Mouse (Mus musculus) midbrain, embryonic 12.5 days (tissue): ENCODE measurements around the gene Dusp15. TPM values are rescaled to one million over a fixed set of nuclear protein-coding genes. Genes with fewer than 3 reads are reported as not detected.

Experiments used
- ATAC-seq: fragments of 200-750 bp; cut with Nextera tagmentation; 2 replicates; pipeline ENCODE4 v1.8.0; 2017; ENCODE audit warnings: low read depth, moderate TSS enrichment, moderate library complexity; ENCODE audit not compliant: low FRiP score
- H3K27ac ChIP-seq: fragments of 300-500 bp; sonication (generic); replicated peaks from 2 replicates; pipeline ENCODE4 v1.5.1; 2016; ENCODE audit warnings: mild to moderate bottlenecking
- H3K27me3 ChIP-seq: fragments of 300-500 bp; sonication (generic); 2 replicates; pipeline ENCODE4 v1.6.1; 2016; ENCODE audit warnings: mild to moderate bottlenecking
- H3K36me3 ChIP-seq: fragments of 300-500 bp; sonication (generic); 2 replicates; pipeline ENCODE4 v1.6.1; 2016
- H3K4me1 ChIP-seq: fragments of 300-500 bp; sonication (generic); 2 replicates; pipeline ENCODE4 v1.6.1; 2016
- H3K4me2 ChIP-seq: fragments of 300-500 bp; sonication (generic); replicated peaks from 2 replicates; pipeline ENCODE4 v1.6.1; 2016; ENCODE audit warnings: mild to moderate bottlenecking, moderate library complexity
- H3K4me3 ChIP-seq: fragments of 300-500 bp; sonication (generic); 2 replicates; pipeline ENCODE4 v1.5.1; 2016; ENCODE audit warnings: mild to moderate bottlenecking
- H3K9ac ChIP-seq: fragments of 300-500 bp; sonication (generic); replicated peaks from 2 replicates; pipeline ENCODE4 v1.6.1; 2016; ENCODE audit warnings: mild to moderate bottlenecking, moderate library complexity
- H3K9me3 ChIP-seq: fragments of 300-500 bp; sonication (generic); 2 replicates; pipeline ENCODE4 v1.6.1; 2016; ENCODE audit warnings: mild to moderate bottlenecking
- WGBS: fragments of 180-500 bp; shearing (Covaris S2); methylation state at CpG from one replicate; pipeline ENCODE4 v1.1.7; 2016; 5-methylcytosine and 5-hydroxymethylcytosine counted together
- polyA plus RNA-seq: library from polyadenylated mRNA; unstranded; fragments of >200 nt; fragmentation: Nextera tagmentation; extraction: Ambion mirVana; gene quantifications from 2 replicates; pipeline ENCODE4 v1.2.1, GENCODE M21; 2016

Dusp15 gene
- polyA plus RNA-seq, 1 experiment from 2014 or later: 1.4 TPM

- Histone ChIP-seq H3K4me1 (no peaks in the 10 kb centered on the region; the same call in 1 of the 2 replicates), H3K9ac (no peak overlapping the region), H3K4me3 (no peak overlapping the region), H3K27ac (no peak overlapping the region), H3K4me2 (no peak overlapping the region), H3K36me3 (no peaks in the 10 kb centered on the region), H3K27me3 (peaks cover 17% of the 10 kb centered on the region), H3K9me3 (no peaks in the 10 kb centered on the region)
- ATAC-seq: no peak
- 75% methylated on average over 3 of the region's 3 CpGs for WGBS
These were observed 22.5 kb downstream of the Dusp15 start for GRCm38 (mm10) chr2:152928988-152929370.

GRCm38 (mm10) chr2:152928219-152928987 is 23.1 kb downstream of the Dusp15 start:
- no peak overlapping the region for H3K9ac ChIP-seq
- no peaks in the 10 kb centered on the region for H3K36me3 ChIP-seq
- ATAC-seq: no peak
- H3K27ac ChIP-seq: no peak overlapping the region
- H3K27me3 ChIP-seq: peaks cover 17% of the 10 kb centered on the region
- no peaks in the 10 kb centered on the region; the same call in 1 of the 2 replicates for H3K4me1 ChIP-seq
- H3K4me3 ChIP-seq: no peak overlapping the region
- H3K4me2 ChIP-seq: no peak overlapping the region
- 52% methylated on average over 14 of the region's 14 CpGs for WGBS
- no peaks in the 10 kb centered on the region for H3K9me3 ChIP-seq

GRCm38 (mm10) chr2:152927371-152927770 is 24.1 kb downstream of the Dusp15 start:
- Histone ChIP-seq H3K36me3 (no peaks in the 10 kb centered on the region), H3K4me3 (no peak overlapping the region), H3K4me2 (no peak overlapping the region), H3K27ac (no peak overlapping the region), H3K9ac (no peak overlapping the region), H3K27me3 (peaks cover 17% of the 10 kb centered on the region), H3K9me3 (no peaks in the 10 kb centered on the region), H3K4me1 (peaks cover under 1% of the 10 kb centered on the region; the same call in 1 of the 2 replicates)
- no peak for ATAC-seq
- WGBS: 69% methylated on average over 5 of the region's 5 CpGs

GRCm38 (mm10) chr2:152926896-152927295 is 24.6 kb downstream of the Dusp15 start:
- ATAC-seq: no peak
- no peaks in the 10 kb centered on the region for H3K9me3 ChIP-seq
- H3K4me1 ChIP-seq: peaks cover 3% of the 10 kb centered on the region; the same call in 1 of the 2 replicates
- no peak overlapping the region for H3K4me2 ChIP-seq
- 79% methylated on average over 9 of the region's 9 CpGs for WGBS
- no peak overlapping the region for H3K4me3 ChIP-seq
- no peaks in the 10 kb centered on the region for H3K36me3 ChIP-seq
- peaks cover 14% of the 10 kb centered on the region for H3K27me3 ChIP-seq
- H3K9ac ChIP-seq: no peak overlapping the region
- H3K27ac ChIP-seq: no peak overlapping the region

GRCm38 (mm10) chr2:152925189-152925872 is 26.2 kb downstream of the Dusp15 start:
- H3K27ac ChIP-seq: no peak overlapping the region
- H3K4me1 ChIP-seq: peaks cover 3% of the 10 kb centered on the region; the same call in 1 of the 2 replicates
- H3K4me3 ChIP-seq: no peak overlapping the region
- H3K27me3 ChIP-seq: peaks cover 9% of the 10 kb centered on the region; the same call in 1 of the 2 replicates
- H3K4me2 ChIP-seq: no peak overlapping the region
- H3K9me3 ChIP-seq: no peaks in the 10 kb centered on the region
- no peak overlapping the region for H3K9ac ChIP-seq
- H3K36me3 ChIP-seq: no peaks in the 10 kb centered on the region
- no peak for ATAC-seq
- 62% methylated on average over 11 of the region's 11 CpGs for WGBS

GRCm38 (mm10) chr2:152924543-152924942 is 27.0 kb downstream of the Dusp15 start:
- no peak overlapping the region for H3K4me3 ChIP-seq
- H3K36me3 ChIP-seq: no peaks in the 10 kb centered on the region
- H3K4me2 ChIP-seq: no peak overlapping the region
- H3K27ac ChIP-seq: no peak overlapping the region
- WGBS: 90% methylated on average over 5 of the region's 5 CpGs
- peaks cover 3% of the 10 kb centered on the region; the same call in 1 of the 2 replicates for H3K27me3 ChIP-seq
- no peak overlapping the region for H3K9ac ChIP-seq
- H3K9me3 ChIP-seq: no peaks in the 10 kb centered on the region
- H3K4me1 ChIP-seq: peaks cover 3% of the 10 kb centered on the region; the same call in 1 of the 2 replicates
- ATAC-seq: no peak

- Histone ChIP-seq H3K9me3 (no peaks in the 10 kb centered on the region), H3K4me2 (no peak overlapping the region), H3K4me3 (no peak overlapping the region), H3K9ac (no peak overlapping the region), H3K36me3 (no peaks in the 10 kb centered on the region), H3K4me1 (peaks cover 3% of the 10 kb centered on the region; the same call in 1 of the 2 replicates), H3K27me3 (peaks cover 3% of the 10 kb centered on the region; the same call in 1 of the 2 replicates), H3K27ac (no peak overlapping the region)
- 50% methylated on average over 8 of the region's 8 CpGs for WGBS
- ATAC-seq: no peak
These were observed 27.4 kb downstream of the Dusp15 start for GRCm38 (mm10) chr2:152924128-152924527.

GRCm38 (mm10) chr2:152923621-152924020 is 27.9 kb downstream of the Dusp15 start:
- no peak overlapping the region for H3K27ac ChIP-seq

GRCm38 (mm10) chr2:152922376-152922775 is 29.1 kb downstream of the Dusp15 start:
- no peaks in the 10 kb centered on the region for H3K36me3 ChIP-seq
- peaks cover 7% of the 10 kb centered on the region; the same call in 1 of the 2 replicates for H3K27me3 ChIP-seq
- H3K9ac ChIP-seq: no peak overlapping the region
- H3K4me3 ChIP-seq: no peak overlapping the region
- H3K9me3 ChIP-seq: no peaks in the 10 kb centered on the region
- no peak overlapping the region for H3K4me2 ChIP-seq
- H3K4me1 ChIP-seq: peaks cover 7% of the 10 kb centered on the region; the same call in 1 of the 2 replicates
- H3K27ac ChIP-seq: no peak overlapping the region
- WGBS: 47% methylated on average over 7 of the region's 7 CpGs
- no peak for ATAC-seq

More at GRCm38 (mm10) chr2:152923621-152924020, 27.9 kb downstream of the Dusp15 start:
- H3K36me3 ChIP-seq: no peaks in the 10 kb centered on the region
- no peaks in the 10 kb centered on the region for H3K9me3 ChIP-seq
- H3K4me3 ChIP-seq: no peak overlapping the region
- H3K27me3 ChIP-seq: peaks cover 2% of the 10 kb centered on the region; the same call in 1 of the 2 replicates
- no peak for ATAC-seq
- WGBS: 81% methylated on average over 3 of the region's 3 CpGs
- H3K4me1 ChIP-seq: peaks cover 3% of the 10 kb centered on the region; the same call in 1 of the 2 replicates
- H3K9ac ChIP-seq: no peak overlapping the region
- no peak overlapping the region for H3K4me2 ChIP-seq

- Histone ChIP-seq H3K36me3 (no peaks in the 10 kb centered on the region), H3K4me1 (peaks cover 13% of the 10 kb centered on the region; the same call in 1 of the 2 replicates), H3K4me3 (no peak overlapping the region), H3K27me3 (peaks cover 32% of the 10 kb centered on the region), H3K9ac (no peak overlapping the region), H3K4me2 (no peak overlapping the region), H3K9me3 (no peaks in the 10 kb centered on the region), H3K27ac (no peak overlapping the region)
- 57% methylated on average over 9 of the region's 9 CpGs for WGBS
- ATAC-seq: no peak
These were observed 33.8 kb downstream of the Dusp15 start for GRCm38 (mm10) chr2:152917671-152918070.

- no peaks in the 10 kb centered on the region for H3K9me3 ChIP-seq
- 60% methylated on average over 5 of the region's 5 CpGs for WGBS
- peaks cover 10% of the 10 kb centered on the region; the same call in 1 of the 2 replicates for H3K4me1 ChIP-seq
- peaks cover 48% of the 10 kb centered on the region for H3K27me3 ChIP-seq
- H3K27ac ChIP-seq: no peak overlapping the region
- H3K36me3 ChIP-seq: no peaks in the 10 kb centered on the region
- H3K4me2 ChIP-seq: no peak overlapping the region
- no peak overlapping the region for H3K9ac ChIP-seq
- ATAC-seq: no peak
- H3K4me3 ChIP-seq: no peak overlapping the region
These were observed 35.4 kb downstream of the Dusp15 start for GRCm38 (mm10) chr2:152916111-152916510.

- H3K4me1 ChIP-seq: peaks cover 10% of the 10 kb centered on the region; the same call in 1 of the 2 replicates
- H3K4me3 ChIP-seq: no peak overlapping the region
- no peaks in the 10 kb centered on the region for H3K9me3 ChIP-seq
- H3K36me3 ChIP-seq: no peaks in the 10 kb centered on the region
- 69% methylated on average over 4 of the region's 4 CpGs for WGBS
- H3K27me3 ChIP-seq: peaks cover 54% of the 10 kb centered on the region
- no peak for ATAC-seq
- no peak overlapping the region for H3K27ac ChIP-seq
- no peak overlapping the region for H3K4me2 ChIP-seq
- H3K9ac ChIP-seq: no peak overlapping the region
These were observed 36.0 kb downstream of the Dusp15 start for GRCm38 (mm10) chr2:152915453-152915852.
